Mouse (Mus musculus) embryonic facial prominence, embryonic 10.5 days (tissue): ENCODE measurements around the gene Exog. TPM values are rescaled to one million over a fixed set of nuclear protein-coding genes. Genes with fewer than 3 reads are reported as not detected.

ENCODE experiments used
- DNase-seq: peaks from one replicate; pipeline ENCODE4 v3.0.0-alpha.2; 2017; ENCODE audit warnings: low spot score
- H3K27ac ChIP-seq: fragments of 300-500 bp; sonication (generic); replicated peaks from 2 replicates; pipeline ENCODE4 v1.5.1; 2016; ENCODE audit warnings: mild to moderate bottlenecking
- H3K27me3 ChIP-seq: fragments of 300-500 bp; sonication (generic); replicated peaks from 2 replicates; pipeline ENCODE4 v1.6.1; 2016; ENCODE audit warnings: low read depth, mild to moderate bottlenecking; ENCODE audit not compliant: poor library complexity, severe bottlenecking
- H3K36me3 ChIP-seq: fragments of 300-500 bp; sonication (generic); replicated peaks from 2 replicates; pipeline ENCODE4 v1.6.1; 2016; ENCODE audit warnings: mild to moderate bottlenecking, moderate library complexity
- H3K4me1 ChIP-seq: fragments of 300-500 bp; sonication (generic); 2 replicates; pipeline ENCODE4 v1.6.1; 2016
- H3K4me3 ChIP-seq: fragments of 300-500 bp; sonication (generic); 2 replicates; pipeline ENCODE4 v1.5.1; 2016; ENCODE audit warnings: mild to moderate bottlenecking, moderate library complexity
- H3K9me3 ChIP-seq: fragments of 300-500 bp; sonication (generic); 2 replicates; pipeline ENCODE4 v1.6.1; 2016; ENCODE audit warnings: mild to moderate bottlenecking
- WGBS: fragments of 180-500 bp; shearing (Covaris S2); methylation state at CpG from one replicate; pipeline ENCODE4 v1.1.7; 2016; 5-methylcytosine and 5-hydroxymethylcytosine counted together
- polyA plus RNA-seq: library from polyadenylated mRNA; unstranded; fragments of >200 nt; fragmentation: Nextera tagmentation; extraction: Ambion mirVana; gene quantifications from 2 replicates; pipeline ENCODE4 v1.2.1, GENCODE M21; 2016

Gene Exog
- polyA plus RNA-seq: 44.2 and 45.3 TPM in 2 replicates

- peaks cover 16% of the 10 kb centered on the region for H3K4me1 ChIP-seq
- no peaks in the 10 kb centered on the region for H3K27me3 ChIP-seq
- under 1% methylated on average over 52 of the region's 52 CpGs for WGBS
- H3K27ac ChIP-seq: peak within 1 kb of the TSS; percentile 96
- H3K4me3 ChIP-seq: peak within 1 kb of the TSS; percentile 95
- DNase-seq: peak; percentile 99
- H3K36me3 ChIP-seq: peaks cover 56% of the 10 kb centered on the region
- H3K9me3 ChIP-seq: no peaks in the 10 kb centered on the region
Observed at GRCm38 (mm10) chr9:119444738-119445429, at the start of gene Exog. Gene Exog, plus strand, starts transcription at chr9:119444943.

DNA sequence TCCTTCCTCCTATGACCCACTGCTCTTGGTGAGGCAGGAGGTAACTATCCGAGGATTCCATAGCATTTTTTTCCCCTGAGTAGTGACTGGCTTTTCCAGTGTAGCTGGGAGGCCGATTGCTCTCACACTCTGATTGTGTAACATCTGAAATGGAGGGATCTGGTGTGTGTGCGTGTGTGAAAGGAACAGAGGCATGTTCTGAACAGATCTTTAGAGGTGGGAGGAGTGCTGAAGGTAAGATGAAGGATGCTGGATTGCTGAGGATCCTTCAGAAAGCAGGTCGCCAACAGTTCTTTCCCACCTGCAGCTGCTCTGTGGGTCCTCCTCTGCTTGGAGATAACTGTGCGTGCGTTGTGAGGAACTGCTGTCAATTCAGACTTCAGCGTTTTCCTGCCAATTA, 43.4 kb upstream of the Exog start:
- Histone ChIP-seq H3K36me3 (peaks cover 19% of the 10 kb centered on the region), H3K9me3 (no peaks in the 10 kb centered on the region), H3K27me3 (no peaks in the 10 kb centered on the region), H3K4me3 (peak overlapping the region; percentile 91), H3K27ac (peak overlapping the region; percentile 100), H3K4me1 (peaks cover 35% of the 10 kb centered on the region)
- no peak for DNase-seq
- 9% methylated on average over 7 of the region's 7 CpGs for WGBS

DNA sequence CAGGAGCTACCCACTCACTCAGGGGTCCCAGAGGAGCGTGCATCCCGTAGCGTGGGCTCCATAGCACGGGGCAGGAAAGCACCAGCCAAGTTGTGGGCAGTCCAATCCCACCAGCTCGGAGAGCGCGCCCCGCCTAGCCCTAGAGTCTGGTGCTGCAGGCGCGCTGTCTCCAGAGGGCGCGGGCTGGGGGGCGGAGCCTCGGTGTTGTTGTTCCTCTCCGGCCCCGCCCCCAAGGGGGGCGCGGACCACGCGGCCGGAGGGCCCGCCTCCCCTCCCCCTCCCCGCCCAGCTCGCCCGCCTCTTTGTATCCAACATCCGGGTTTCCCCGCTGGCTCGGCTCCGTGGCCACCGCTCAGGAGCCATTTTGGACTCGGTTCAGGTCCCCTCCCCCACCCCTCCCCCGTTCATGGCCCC, 42.9 kb upstream of the Exog start, which contains the start of gene Acvr2b:
Gene Acvr2b, plus strand, starts transcription at position 318 of the 414 bp plus-strand sequence.
- DNase-seq: peak; percentile 99
- peaks cover 23% of the 10 kb centered on the region for H3K36me3 ChIP-seq
- peaks cover 35% of the 10 kb centered on the region for H3K4me1 ChIP-seq
- under 1% methylated on average over 32 of the region's 32 CpGs for WGBS
- peak within 1 kb of the TSS; percentile 91 for H3K4me3 ChIP-seq
- H3K9me3 ChIP-seq: no peaks in the 10 kb centered on the region
- no peaks in the 10 kb centered on the region for H3K27me3 ChIP-seq
- peak within 1 kb of the TSS; percentile 100 for H3K27ac ChIP-seq

GRCm38 (mm10) chr9:119402253-119403235, 42.2 kb upstream of the Exog start:
- Histone ChIP-seq H3K4me1 (peaks cover 40% of the 10 kb centered on the region), H3K27me3 (no peaks in the 10 kb centered on the region), H3K9me3 (no peaks in the 10 kb centered on the region), H3K36me3 (peaks cover 30% of the 10 kb centered on the region), H3K27ac (peak overlapping the region; percentile 100), H3K4me3 (peak overlapping the region; percentile 91)
- peak; percentile 73 for DNase-seq
- WGBS: under 1% methylated on average over 127 of the region's 127 CpGs

GRCm38 (mm10) chr9:119403236-119403641, 41.5 kb upstream of the Exog start:
- H3K4me1 ChIP-seq: peaks cover 47% of the 10 kb centered on the region
- H3K4me3 ChIP-seq: peak overlapping the region; percentile 91
- peaks cover 37% of the 10 kb centered on the region for H3K36me3 ChIP-seq
- DNase-seq: peak; percentile 86
- WGBS: under 1% methylated on average over 26 of the region's 26 CpGs
- no peaks in the 10 kb centered on the region for H3K9me3 ChIP-seq
- no peaks in the 10 kb centered on the region for H3K27me3 ChIP-seq
- H3K27ac ChIP-seq: peak overlapping the region; percentile 100

GRCm38 (mm10) chr9:119404090-119404489, 40.7 kb upstream of the Exog start:
- no peak for DNase-seq
- peak overlapping the region; percentile 91 for H3K4me3 ChIP-seq
- no peaks in the 10 kb centered on the region for H3K27me3 ChIP-seq
- H3K27ac ChIP-seq: no peak overlapping the region; the same call in 1 of the 2 replicates
- H3K9me3 ChIP-seq: no peaks in the 10 kb centered on the region
- H3K36me3 ChIP-seq: peaks cover 46% of the 10 kb centered on the region
- 65% methylated on average over 5 of the region's 5 CpGs for WGBS
- H3K4me1 ChIP-seq: peaks cover 55% of the 10 kb centered on the region

- WGBS: 76% methylated on average over 15 of the region's 15 CpGs
Observed at GRCm38 (mm10) chr9:119407884-119408283, 36.9 kb upstream of the Exog start.

GRCm38 (mm10) chr9:119408898-119409664, 35.7 kb upstream of the Exog start:
- 81% methylated on average over 11 of the region's 11 CpGs for WGBS
- Histone ChIP-seq H3K4me1 (peaks cover 50% of the 10 kb centered on the region), H3K27me3 (no peaks in the 10 kb centered on the region), H3K27ac (no peak overlapping the region; the same call in 1 of the 2 replicates), H3K36me3 (peaks cover 92% of the 10 kb centered on the region), H3K4me3 (no peak overlapping the region), H3K9me3 (peaks cover 16% of the 10 kb centered on the region; the same call in 1 of the 2 replicates)
- DNase-seq: no peak

More at GRCm38 (mm10) chr9:119407884-119408283, 36.9 kb upstream of the Exog start:
- H3K9me3 ChIP-seq: peaks cover 12% of the 10 kb centered on the region; the same call in 1 of the 2 replicates
- H3K36me3 ChIP-seq: peaks cover 82% of the 10 kb centered on the region
- H3K4me1 ChIP-seq: peaks cover 59% of the 10 kb centered on the region
- H3K27ac ChIP-seq: peak overlapping the region; percentile 10; the same call in 1 of the 2 replicates
- DNase-seq: no peak
- peak overlapping the region; percentile 16; the same call in 1 of the 2 replicates for H3K4me3 ChIP-seq
- no peaks in the 10 kb centered on the region for H3K27me3 ChIP-seq

- H3K4me1 ChIP-seq: peaks cover 42% of the 10 kb centered on the region
- no peaks in the 10 kb centered on the region for H3K27me3 ChIP-seq
- WGBS: 48% methylated on average over 5 of the region's 5 CpGs
- H3K36me3 ChIP-seq: peaks cover 90% of the 10 kb centered on the region
- no peak for DNase-seq
- H3K27ac ChIP-seq: no peak overlapping the region
- peaks cover 16% of the 10 kb centered on the region; the same call in 1 of the 2 replicates for H3K9me3 ChIP-seq
- H3K4me3 ChIP-seq: no peak overlapping the region
Observed at GRCm38 (mm10) chr9:119409864-119410263, 34.9 kb upstream of the Exog start.

DNA sequence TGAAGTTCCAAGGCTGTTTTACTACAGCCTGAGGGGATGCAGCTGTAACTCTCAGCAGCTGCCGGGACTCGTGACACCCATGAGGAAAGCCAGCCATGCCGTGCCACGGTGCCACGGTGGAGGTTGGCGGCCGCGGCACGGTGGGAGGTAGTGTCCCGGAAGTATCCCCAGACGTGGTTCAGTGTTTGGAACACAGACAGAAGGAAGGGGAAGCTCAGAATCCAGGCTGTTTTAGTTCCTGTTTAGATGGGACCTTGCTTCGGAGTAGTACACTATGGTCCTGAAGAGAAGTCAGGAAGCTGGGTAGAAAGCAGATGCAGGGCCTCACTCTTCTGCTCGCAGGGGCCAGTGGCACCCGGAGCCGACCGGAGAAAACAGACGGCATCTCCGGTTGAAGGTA, 26.7 kb upstream of the Exog start:
- DNase-seq: no peak
- peaks cover 17% of the 10 kb centered on the region for H3K4me1 ChIP-seq
- peaks cover 3% of the 10 kb centered on the region; the same call in 1 of the 2 replicates for H3K9me3 ChIP-seq
- H3K27ac ChIP-seq: no peak overlapping the region
- no peak overlapping the region for H3K4me3 ChIP-seq
- 87% methylated on average over 18 of the region's 18 CpGs for WGBS
- no peaks in the 10 kb centered on the region for H3K27me3 ChIP-seq
- peaks cover 38% of the 10 kb centered on the region for H3K36me3 ChIP-seq

GRCm38 (mm10) chr9:119419852-119420438, 24.8 kb upstream of the Exog start:
- H3K36me3 ChIP-seq: peaks cover 40% of the 10 kb centered on the region
- H3K27ac ChIP-seq: no peak overlapping the region
- H3K27me3 ChIP-seq: no peaks in the 10 kb centered on the region
- peaks cover 24% of the 10 kb centered on the region for H3K4me1 ChIP-seq
- 84% methylated on average over 12 of the region's 12 CpGs for WGBS
- H3K9me3 ChIP-seq: no peaks in the 10 kb centered on the region
- no peak for DNase-seq
- H3K4me3 ChIP-seq: no peak overlapping the region
